Mouse (Mus musculus) myocyte (in vitro differentiated cells): Measurements from ENCODE around the gene Stox2.

Experiments
- E2F4 ChIP-seq: IDR thresholded peaks from one replicate; pipeline ENCODE4 v1.6.1; 2011; ENCODE audit warnings: mild to moderate bottlenecking, control low read depth, moderate library complexity; ENCODE audit not compliant: insufficient read depth
- MAX ChIP-seq: IDR thresholded peaks from one replicate; pipeline ENCODE4 v1.6.1; 2011; ENCODE audit warnings: low read depth, mild to moderate bottlenecking, control low read depth
- MYOD1 ChIP-seq, 3 experiments: IDR thresholded peaks; one replicate each; pipeline ENCODE4 v1.6.1; 2011; ENCODE audit warnings: control low read depth in 2 of 3, low read depth in 2 of 3, mild to moderate bottlenecking in 2 of 3, moderate library complexity in 1 of 3; ENCODE audit not compliant: insufficient read length in 2 of 3, control insufficient read depth in 1 of 3
- MYOG ChIP-seq, 3 experiments: IDR thresholded peaks; one replicate each; pipeline ENCODE4 v1.6.1; 2011; ENCODE audit warnings: control low read depth in 2 of 3, low read depth in 2 of 3, mild to moderate bottlenecking in 2 of 3; ENCODE audit not compliant: insufficient read length in 2 of 3, control insufficient read depth in 1 of 3, insufficient read depth in 1 of 3
- POLR2A ChIP-seq: IDR thresholded peaks from one replicate; pipeline ENCODE4 v1.6.1; 2011; ENCODE audit warnings: low read depth, mild to moderate bottlenecking, control low read depth, moderate library complexity; ENCODE audit not compliant: insufficient read length
- POLR2AphosphoS2 ChIP-seq: IDR thresholded peaks from one replicate; pipeline ENCODE4 v1.6.1; 2011; ENCODE audit warnings: low read depth, control low read depth; ENCODE audit not compliant: insufficient read length
- TCF12 ChIP-seq: IDR thresholded peaks from one replicate; pipeline ENCODE4 v1.6.1; 2011; ENCODE audit warnings: mild to moderate bottlenecking, control low read depth; ENCODE audit not compliant: poor library complexity, insufficient read depth, severe bottlenecking
- TCF3 ChIP-seq: IDR thresholded peaks from one replicate; pipeline ENCODE4 v1.6.1; 2011; ENCODE audit warnings: low read depth, control low read depth; ENCODE audit not compliant: insufficient read length
- USF1 ChIP-seq: IDR thresholded peaks from one replicate; pipeline ENCODE4 v1.6.1; 2011; ENCODE audit warnings: low read depth, mild to moderate bottlenecking, control low read depth, moderate library complexity

DNA sequence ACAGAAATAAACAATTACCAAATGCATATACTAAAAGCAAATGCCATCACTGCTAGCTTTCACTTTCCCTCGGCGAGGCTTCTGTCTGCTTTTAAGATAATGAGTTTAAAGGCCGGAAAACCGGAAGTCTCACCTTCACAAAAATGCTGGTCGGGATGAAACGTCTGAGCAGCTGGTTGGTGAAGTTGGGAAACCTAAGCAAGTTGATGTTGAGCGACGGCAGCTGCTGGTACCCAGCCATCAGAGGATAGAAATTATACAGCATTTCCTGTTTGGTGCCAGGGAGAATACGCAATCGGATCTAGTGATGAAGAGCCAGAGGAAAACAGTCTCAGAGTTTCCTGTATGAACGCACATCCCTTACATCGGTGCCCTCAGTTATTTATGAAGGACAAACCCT lies 46.9 kb upstream of the Stox2 start:
- TF ChIP-seq MYOG (IDR thresholded peaks at IDR 0.05; ENCODE audit: control insufficient read depth in 1 of 3, insufficient read depth in 1 of 3, insufficient read length in 2 of 3, low read depth in 2 of 3) = no peak
- no peak for TF ChIP-seq E2F4
- TF ChIP-seq MYOD1 (IDR thresholded peaks at IDR 0.05; ENCODE audit: control insufficient read depth in 1 of 3, insufficient read length in 2 of 3, low read depth in 2 of 3) = no peak
- TF ChIP-seq POLR2A = no peak
- TF ChIP-seq USF1 = no peak
- no peak for TF ChIP-seq POLR2AphosphoS2
- TF ChIP-seq TCF12 = no peak
- no peak for TF ChIP-seq TCF3
- no peak for TF ChIP-seq MAX
